In genomic region chr1:165302455-165303208, GRCm38 (mm10) we compare ENCODE assay signal across 9 mouse cellular contexts. TPM values are rescaled to one million over a fixed set of nuclear protein-coding genes. Genes with fewer than 3 reads are reported as not detected.
DNase-seq lines count a peak whose midpoint lies in the region; ATAC-seq lines count a peak whose summit lies in the region.
"Had no signal": no experiment of that assay in that cellular context is flagged by ENCODE, and none has a peak within 500 bp of the region (broad histone marks: within the 10 kb centered on the region; RNA-seq: fewer than 3 reads in every experiment).

No protein-coding gene starts in this region.

- peaks cover 22% of the 10 kb centered on the region for H3K4me1 ChIP-seq in heart, embryonic 12.5 days (replicated peaks)
- 0 out of 2 replicates have a peak, but pooled peaks cover 9% of the 10 kb centered on the region for H3K4me1 ChIP-seq in stomach, embryonic 16.5 days (ENCODE audit: control insufficient read depth, insufficient read depth, low read length)

- H3K9ac ChIP-seq in heart, embryonic 12.5 days: no peak overlapping the region
- H3K9ac ChIP-seq in stomach, embryonic 16.5 days (ENCODE audit: low read length): no peak overlapping the region

- peak overlapping the region; percentile 64 for H3K27ac ChIP-seq in heart, embryonic 12.5 days (ENCODE audit: poor library complexity, severe bottlenecking)
- H3K27ac ChIP-seq in stomach, embryonic 16.5 days (ENCODE audit: low read length): peak overlapping the region; percentile 81

- H3K4me3 ChIP-seq in heart, embryonic 12.5 days: no peak overlapping the region
- no peak overlapping the region for H3K4me3 ChIP-seq in stomach, embryonic 16.5 days (replicated peaks; ENCODE audit: low read length)

- 52% methylated on average over 13 of the region's 13 CpGs for WGBS in heart, embryonic 12.5 days
- WGBS in stomach, embryonic 16.5 days: 61% methylated on average over 13 of the region's 13 CpGs

- H3K9me3 ChIP-seq in heart, embryonic 12.5 days (replicated peaks): no peaks in the 10 kb centered on the region
- H3K9me3 ChIP-seq in stomach, embryonic 16.5 days (replicated peaks; ENCODE audit: control insufficient read depth, low read length): no peaks in the 10 kb centered on the region

- no peak overlapping the region for H3K4me2 ChIP-seq in heart, embryonic 12.5 days
- no peak overlapping the region for H3K4me2 ChIP-seq in stomach, embryonic 16.5 days (ENCODE audit: low read depth, low read length)

- H3K36me3 ChIP-seq in heart, embryonic 12.5 days: peaks cover 11% of the 10 kb centered on the region
- H3K36me3 ChIP-seq in stomach, embryonic 16.5 days (ENCODE audit: control insufficient read depth, insufficient read depth, low read length): no peaks in the 10 kb centered on the region

- ATAC-seq in heart, embryonic 12.5 days (ENCODE audit: insufficient number of reproducible peaks, low FRiP score): peak; percentile 42; the same call in 1 of the 2 replicates
- ATAC-seq in stomach, embryonic 16.5 days (ENCODE audit: insufficient read depth, low FRiP score): peak; percentile 88

- no peaks in the 10 kb centered on the region for H3K27me3 ChIP-seq in heart, embryonic 12.5 days (replicated peaks)
- H3K27me3 ChIP-seq in stomach, embryonic 16.5 days (ENCODE audit: control insufficient read depth, insufficient read depth, low read length): no peaks in the 10 kb centered on the region
- H3K27me3 ChIP-seq: CH12.LX had no signal

- DNase-seq in heart, adult 18-20 months: peak; percentile 38 to 39
- DNase-seq in heart, adult 8-10 months (ENCODE audit: low spot score): no peak
- DNase-seq in adrenal gland, adult 8-10 months: peak; percentile 14
- peak; percentile 78 for DNase-seq in kidney, postnatal 10 days
- no peak for DNase-seq in spleen, postnatal 36 days (ENCODE audit: low spot score in 2 of 2)
- no peak for DNase-seq in liver

RNA-seq across cellular contexts. Expression of gene Gpr161, which starts 7.0 kb away (rescaled TPM):
- total RNA-seq in heart, adult 18-20 months (2021): 1 to 10 TPM; 1.2 TPM
- 1 to 10 TPM; 1.0 to 1.8 (median 1.2) TPM for total RNA-seq in heart, adult 8-10 months (2022)
- 1 to 10 TPM in 3 of 4 experiments, under 1 TPM in 1; 0.92 to 1.3 (median 1.2) TPM for total RNA-seq in adrenal gland, adult 8-10 months (2022)
- 0.88 and 1.0 TPM in 2 replicates for polyA plus RNA-seq in heart, embryonic 12.5 days (2016; fragmentation: Nextera tagmentation; extraction: Ambion mirVana)
- 1.1 and 1.2 TPM in 2 replicates for polyA plus RNA-seq in stomach, embryonic 16.5 days (2015; fragmentation: Nextera tagmentation; extraction: Ambion mirVana)

Comparison
In these comparisons a context has a peak if more than half of its experiments do, and no peak if none do; other contexts are left out.
1. DNase-seq: peak in heart, adult 18-20 months (2 of 2), adrenal gland, adult 8-10 months (single experiment) and kidney, postnatal 10 days (single experiment); none in heart, adult 8-10 months (single experiment), spleen, postnatal 36 days (0 of 2) and liver (single experiment).